Mouse (Mus musculus): ENCODE results near the gene Scgb2a2. TPM values are rescaled to one million over a fixed set of nuclear protein-coding genes. Genes with fewer than 3 reads are reported as not detected.

Scgb2a2 gene
- not detected in 2 replicates for polyA plus RNA-seq (2012; rRNA removed; ENCODE audit: low replicate concordance)

DNA sequence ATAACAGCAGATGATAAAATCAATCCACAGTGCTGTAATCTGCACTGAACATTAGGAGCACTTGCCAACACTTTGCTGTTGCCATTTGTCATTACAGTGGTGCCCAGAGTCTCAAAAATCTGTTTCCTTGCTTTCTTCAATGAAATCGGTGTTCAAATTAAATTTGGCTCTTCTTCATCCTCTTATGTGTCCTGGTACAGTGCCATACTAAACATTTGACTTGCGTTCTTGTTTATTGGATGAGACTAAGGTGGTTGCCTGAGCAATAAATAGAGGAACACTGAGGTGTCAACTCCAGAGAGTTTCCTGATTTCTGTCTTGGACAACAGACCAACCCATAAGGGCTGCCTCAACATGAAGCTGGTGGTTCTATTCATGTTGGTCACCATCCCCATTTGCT lies at the start of gene Scgb2a2:
Gene Scgb2a2, plus strand, starts transcription at position 301 of the 400 bp plus-strand sequence.

GRCm38 (mm10) chr19:9899072-9899779 lies 51.9 kb downstream of the Scgb2a2 start, which contains the start of gene Incenp:
Gene Incenp (minus strand): TSS chr19:9899551.

Other genes starting within 250 kb of the Scgb2a2 start
- gene Incenp, start 52.0 kb downstream of the Scgb2a2 start, polyA plus RNA-seq (2012; rRNA removed; ENCODE audit: low replicate concordance) = 7.6 and 10.7 TPM in 2 replicates
- 3,142 and 9,596 TPM in 2 replicates for gene Fth1, start 133.0 kb downstream of the Scgb2a2 start, polyA plus RNA-seq (2012; rRNA removed; ENCODE audit: low replicate concordance)
- 1.2 and 1.9 TPM in 2 replicates for gene Best1, start 154.1 kb downstream of the Scgb2a2 start, polyA plus RNA-seq (2012; rRNA removed; ENCODE audit: low replicate concordance)
- gene Rab3il1, start 154.1 kb downstream of the Scgb2a2 start, polyA plus RNA-seq (2012; rRNA removed; ENCODE audit: low replicate concordance) = 42.4 and 53.5 TPM in 2 replicates
- 303 and 367 TPM in 2 replicates for gene Fads3, start 194.0 kb downstream of the Scgb2a2 start, polyA plus RNA-seq (2012; rRNA removed; ENCODE audit: low replicate concordance)

All from mammary gland, adult 2 months (tissue).